Mouse (Mus musculus) cortical plate, adult 2 months (tissue): ENCODE measurements around the gene Fam149a. TPM values are rescaled to one million over a fixed set of nuclear protein-coding genes. Genes with fewer than 3 reads are reported as not detected.

Experiments used
- H3K27ac ChIP-seq: fragments of 200-500 bp; 2 replicates; pipeline ENCODE4 v1.5.1; 2012; ENCODE audit warnings: low read length, control low read depth, inconsistent platforms; ENCODE audit not compliant: insufficient read depth
- H3K4me1 ChIP-seq: fragments of 200-500 bp; 2 replicates; pipeline ENCODE4 v1.6.1; 2011; ENCODE audit warnings: low read length; ENCODE audit not compliant: control insufficient read depth, insufficient read depth
- H3K4me3 ChIP-seq: fragments of 200-500 bp; 2 replicates; pipeline ENCODE4 v1.5.1; 2011; ENCODE audit warnings: mild to moderate bottlenecking, low read length, control low read depth; ENCODE audit not compliant: insufficient read depth
- CTCF ChIP-seq: fragments of 200-500 bp; IDR thresholded peaks from 2 replicates; pipeline ENCODE4 v1.5.1; 2011; ENCODE audit warnings: mild to moderate bottlenecking, control low read depth, low read length; ENCODE audit not compliant: insufficient read depth; ENCODE audit errors: extremely low read depth
- POLR2A ChIP-seq: fragments of 200-500 bp; IDR thresholded peaks from 2 replicates; pipeline ENCODE4 v1.6.1; 2011; ENCODE audit warnings: mild to moderate bottlenecking, low read length, control low read depth; ENCODE audit not compliant: insufficient read depth; ENCODE audit errors: extremely low read depth
- polyA plus RNA-seq: library from polyadenylated mRNA; depleted of rRNA; stranded (reverse); fragments of >200 nt; gene quantifications from 2 replicates; pipeline ENCODE4 v1.2.3, GENCODE M21; 2012; rRNA removed

Gene Fam149a
- polyA plus RNA-seq, 1 experiment, result 17.0 TPM

DNA sequence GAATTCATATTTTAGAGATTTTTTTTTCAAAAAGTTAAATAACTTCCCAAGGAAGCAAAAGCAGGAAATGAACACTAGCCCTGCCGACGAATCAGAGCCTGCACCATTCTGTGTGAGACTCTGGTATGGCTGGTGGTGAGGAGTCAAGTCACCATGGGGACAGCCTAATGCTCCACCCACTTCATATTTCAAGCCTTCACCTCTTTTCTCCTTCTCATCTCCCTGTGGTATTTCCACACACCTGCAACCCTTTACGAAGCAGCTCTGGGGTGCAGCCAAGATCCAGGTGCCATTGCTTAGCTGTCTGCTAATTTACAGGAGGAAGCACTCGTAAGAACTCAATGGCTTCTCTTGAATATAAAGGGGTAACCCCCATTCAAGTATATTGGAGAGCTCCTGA lies 71.1 kb downstream of the Fam149a start:
- H3K27ac ChIP-seq, result no peak overlapping the region
- H3K4me3 ChIP-seq, result no peak overlapping the region
- TF ChIP-seq CTCF, result no peak
- no peak for TF ChIP-seq POLR2A
- H3K4me1 ChIP-seq, result no peaks in the 10 kb centered on the region

GRCm38 (mm10) chr8:45308366-45308765 lies 73.7 kb downstream of the Fam149a start, which contains the start of gene Gm45753:
TSS of gene Gm45753 (minus strand) at chr8:45308466.
- Histone ChIP-seq H3K4me3 (no peak within 1 kb of the TSS), H3K27ac (no peak within 1 kb of the TSS), H3K4me1 (no peaks in the 10 kb centered on the region)
- TF ChIP-seq CTCF (no peak), POLR2A (no peak)

DNA sequence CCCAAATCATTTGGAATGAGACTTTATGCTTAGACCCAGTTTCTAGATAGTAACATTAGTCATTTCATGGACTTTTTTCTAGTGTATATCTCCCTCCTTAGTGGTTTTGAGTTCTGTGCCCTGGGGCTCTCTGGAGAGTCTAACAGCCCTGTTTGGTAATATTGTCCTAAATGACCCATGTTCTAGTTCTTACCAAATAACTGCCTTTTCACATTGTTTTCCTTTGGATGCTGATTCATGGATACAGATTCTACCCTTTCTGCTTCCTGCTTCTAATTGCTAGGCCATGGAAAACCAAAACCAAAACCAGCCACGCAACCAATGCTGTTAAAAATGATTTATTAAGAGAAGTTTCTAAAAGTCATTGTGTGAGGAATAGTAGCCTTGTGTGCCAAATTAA lies 76.6 kb downstream of the Fam149a start:
- Histone ChIP-seq H3K27ac (no peak overlapping the region), H3K4me1 (no peaks in the 10 kb centered on the region), H3K4me3 (no peak overlapping the region)
- no peak for TF ChIP-seq POLR2A
- no peak for TF ChIP-seq CTCF

DNA sequence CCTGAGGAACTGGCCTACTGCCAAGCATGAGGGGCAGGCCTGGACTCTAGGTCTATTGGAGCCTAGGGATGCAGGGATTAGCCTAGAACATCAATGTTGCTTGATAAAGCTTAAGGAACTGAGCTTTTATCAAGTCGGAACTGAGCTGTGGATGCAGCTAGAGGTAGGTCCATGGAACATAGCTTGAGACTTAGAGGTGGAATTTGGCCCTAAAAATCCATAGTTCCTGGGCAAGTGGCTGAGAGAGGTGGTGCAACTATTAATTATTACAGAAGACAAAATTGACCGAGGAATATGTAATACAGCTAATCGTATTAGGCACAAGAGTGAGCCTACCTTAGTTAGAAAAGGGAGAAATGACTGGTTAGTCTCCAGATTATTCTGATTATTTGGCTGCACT lies 77.7 kb downstream of the Fam149a start:
- H3K4me3 ChIP-seq, result no peak overlapping the region
- no peaks in the 10 kb centered on the region for H3K4me1 ChIP-seq
- TF ChIP-seq CTCF (no peak), POLR2A (no peak)
- no peak overlapping the region for H3K27ac ChIP-seq

- Histone ChIP-seq H3K4me3 (no peak overlapping the region), H3K4me1 (no peaks in the 10 kb centered on the region), H3K27ac (no peak overlapping the region)
- TF ChIP-seq CTCF (no peak), POLR2A (no peak)
Measured at GRCm38 (mm10) chr8:45302390-45302789, 79.7 kb downstream of the Fam149a start.

DNA sequence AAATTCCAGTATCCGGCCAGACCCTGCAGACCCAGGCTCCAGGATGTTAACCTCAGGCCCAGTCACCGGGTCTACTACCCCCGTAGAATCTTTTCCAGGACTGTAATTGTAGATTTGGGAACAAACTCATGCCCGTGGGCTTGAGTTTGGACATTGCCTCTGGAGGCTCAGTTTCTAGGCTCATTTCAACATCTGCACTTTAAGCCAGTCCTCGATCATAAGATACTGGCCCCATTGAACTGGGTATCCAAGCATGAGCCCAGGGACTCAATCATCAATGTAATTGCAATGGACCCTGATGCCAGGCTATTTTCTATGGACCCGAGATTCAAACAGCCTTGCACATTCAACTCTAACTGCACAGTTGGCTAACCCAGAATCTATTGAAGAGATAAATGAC lies 86.8 kb downstream of the Fam149a start:
- Histone ChIP-seq H3K4me3 (no peak overlapping the region), H3K4me1 (no peaks in the 10 kb centered on the region), H3K27ac (no peak overlapping the region)
- no peak for TF ChIP-seq CTCF
- no peak for TF ChIP-seq POLR2A

DNA sequence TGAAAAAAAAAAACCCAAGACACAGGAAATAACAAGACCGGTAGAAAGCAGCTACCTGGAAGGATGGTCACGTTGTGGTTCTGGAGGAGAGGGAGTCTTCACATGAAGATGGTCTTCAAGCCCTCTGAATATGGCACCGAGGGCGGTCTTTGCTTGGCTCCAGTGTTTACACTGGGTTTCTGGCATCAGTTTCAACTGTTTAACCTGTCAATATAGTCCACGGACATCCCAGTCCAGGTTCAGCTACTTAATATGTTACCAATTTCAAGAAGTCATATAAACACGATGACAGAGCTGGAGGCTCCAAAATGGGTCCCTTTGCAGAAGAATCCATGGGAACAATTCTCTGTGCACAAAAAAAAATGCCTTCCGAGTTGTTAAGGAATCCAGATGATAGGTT lies 87.4 kb downstream of the Fam149a start, which contains the start of gene Klkb1:
Klkb1 (minus strand) TSS at position 173 of the 400 bp plus-strand sequence.
- Histone ChIP-seq H3K27ac (no peak within 1 kb of the TSS), H3K4me3 (no peak within 1 kb of the TSS), H3K4me1 (no peaks in the 10 kb centered on the region)
- no peak for TF ChIP-seq CTCF
- TF ChIP-seq POLR2A, result no peak

DNA sequence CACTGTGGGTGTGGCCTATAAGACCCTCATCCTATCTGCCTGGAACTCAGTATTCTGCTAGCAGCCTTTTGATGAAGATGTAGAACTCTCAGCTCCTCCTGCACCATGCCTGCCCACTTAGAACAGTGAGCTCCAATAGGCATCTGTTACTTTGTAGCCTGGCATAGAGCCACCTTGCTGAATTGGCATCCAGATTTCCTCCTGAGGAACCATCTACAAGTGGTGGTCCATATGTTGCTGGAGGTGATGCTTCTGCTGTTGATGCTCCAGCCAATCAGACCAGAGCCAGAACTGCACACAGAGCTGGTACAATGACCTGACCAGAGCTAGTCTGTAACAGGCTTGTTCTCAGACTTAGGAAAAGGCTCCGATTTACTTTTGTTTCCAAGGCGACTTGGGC lies 90.3 kb downstream of the Fam149a start:
- Histone ChIP-seq H3K4me3 (no peak overlapping the region), H3K27ac (no peak overlapping the region), H3K4me1 (no peaks in the 10 kb centered on the region)
- no peak for TF ChIP-seq CTCF
- no peak for TF ChIP-seq POLR2A

Other genes starting within 250 kb of the Fam149a start
- not detected in 2 replicates for gene F11, start 120.3 kb downstream of the Fam149a start, polyA plus RNA-seq
- 0.06 and 0.08 TPM in 2 replicates for gene Klkb1, start 87.4 kb downstream of the Fam149a start, polyA plus RNA-seq
- not detected in 2 replicates for gene Gm45753, start 73.8 kb downstream of the Fam149a start, polyA plus RNA-seq
- 5.4 and 5.6 TPM in 2 replicates for gene Cyp4v3, start 49.1 kb downstream of the Fam149a start, polyA plus RNA-seq
- gene Tlr3, start 28.8 kb upstream of the Fam149a start, polyA plus RNA-seq, result 11.1 and 11.5 TPM in 2 replicates
- gene Sorbs2, start 125.5 kb upstream of the Fam149a start, polyA plus RNA-seq, result 134 and 136 TPM in 2 replicates